Mouse (Mus musculus): ENCODE results near the gene Pde11a. TPM values are rescaled to one million over a fixed set of nuclear protein-coding genes. Genes with fewer than 3 reads are reported as not detected.
A peak's percentile ranks its signal among the peaks of the same experiment; 100 is the strongest.

Gene Pde11a
- polyA plus RNA-seq, 1 experiment from 2014 or later, result 0.54 TPM

DNA sequence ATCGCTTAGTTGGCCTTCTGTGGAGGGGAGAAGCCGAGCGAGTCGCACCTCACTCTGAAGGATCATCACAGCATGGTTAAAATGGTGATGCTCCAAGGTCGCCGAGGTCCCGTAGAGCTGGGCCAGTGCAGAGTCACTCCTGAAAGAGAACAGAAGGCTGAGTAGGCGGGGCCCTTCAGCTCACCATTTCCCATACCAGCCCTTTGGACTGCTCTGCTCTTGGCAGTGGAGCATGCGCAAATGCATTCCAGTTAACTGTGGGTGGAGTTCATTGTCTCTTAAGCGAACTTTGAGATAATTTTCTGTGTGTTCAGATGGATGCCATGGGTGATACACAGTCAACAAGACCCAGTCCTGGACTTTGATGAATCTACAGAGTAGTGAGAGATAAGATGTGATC, 288.5 kb downstream of the Pde11a start:
- ATAC-seq, result no peak
- Histone ChIP-seq H3K27me3 (ENCODE audit: control insufficient read depth, insufficient read depth, low read depth, low read length) (no peaks in the 10 kb centered on the region), H3K27ac (ENCODE audit: low read length) (no peak overlapping the region), H3K36me3 (ENCODE audit: control insufficient read depth, insufficient read depth, low read length) (no peaks in the 10 kb centered on the region), H3K9ac (ENCODE audit: low read depth, low read length) (no peak overlapping the region), H3K4me2 (ENCODE audit: low read length) (no peak overlapping the region), H3K4me3 (ENCODE audit: low read depth, low read length) (no peak overlapping the region), H3K9me3 (replicated peaks; ENCODE audit: control insufficient read depth, low read length, poor library complexity, severe bottlenecking) (no peaks in the 10 kb centered on the region), H3K4me1 (ENCODE audit: control insufficient read depth, insufficient read depth, low read length) (no peaks in the 10 kb centered on the region)
- 82% methylated on average over 10 of the region's 10 CpGs for WGBS

DNA sequence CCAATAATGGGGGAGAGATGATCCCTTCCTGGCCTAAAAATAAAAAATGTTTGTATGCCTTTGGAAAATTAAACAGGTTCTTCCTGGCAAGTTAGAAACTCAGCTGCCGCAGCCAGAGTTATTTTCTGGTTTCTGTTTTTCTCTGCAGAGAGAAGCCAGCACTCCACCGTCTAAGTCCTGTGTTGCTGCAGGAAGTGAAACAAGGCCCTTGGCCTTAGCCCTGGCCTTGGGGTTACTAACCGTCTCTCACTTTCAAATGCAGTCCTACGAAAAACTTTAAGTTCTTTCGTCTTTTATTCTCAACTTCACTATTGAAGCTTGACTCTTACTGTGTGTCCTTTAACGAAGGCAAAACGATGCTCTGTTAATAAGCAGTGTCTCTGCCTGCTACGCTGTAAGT, 289.0 kb downstream of the Pde11a start:
- Histone ChIP-seq H3K4me2 (ENCODE audit: low read length) (no peak overlapping the region), H3K9ac (ENCODE audit: low read depth, low read length) (no peak overlapping the region), H3K9me3 (replicated peaks; ENCODE audit: control insufficient read depth, low read length, poor library complexity, severe bottlenecking) (no peaks in the 10 kb centered on the region), H3K4me1 (ENCODE audit: control insufficient read depth, insufficient read depth, low read length) (no peaks in the 10 kb centered on the region), H3K27ac (ENCODE audit: low read length) (no peak overlapping the region), H3K27me3 (ENCODE audit: control insufficient read depth, insufficient read depth, low read depth, low read length) (no peaks in the 10 kb centered on the region), H3K4me3 (ENCODE audit: low read depth, low read length) (no peak overlapping the region), H3K36me3 (ENCODE audit: control insufficient read depth, insufficient read depth, low read length) (no peaks in the 10 kb centered on the region)
- no peak for ATAC-seq
- WGBS, result 77% methylated on average over 8 of the region's 8 CpGs

DNA sequence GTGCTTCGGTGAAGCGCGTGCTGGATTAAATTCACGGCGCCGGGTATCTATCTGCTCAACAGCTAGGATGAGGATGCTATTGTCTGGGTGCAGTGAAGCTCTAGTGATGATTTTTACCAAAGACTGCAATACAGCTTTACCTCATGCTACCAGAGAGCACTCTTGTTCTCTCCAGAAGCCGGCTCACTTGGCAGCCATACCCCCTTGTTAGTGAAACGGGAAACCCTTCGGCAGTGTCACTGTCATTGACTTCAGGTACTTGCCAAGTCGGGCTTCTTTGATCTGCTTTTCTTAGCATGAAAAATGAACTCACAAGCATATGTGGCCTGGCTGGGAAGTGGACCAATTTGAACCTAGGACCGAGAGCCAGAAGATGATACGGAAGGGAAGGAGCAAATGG, 290.8 kb downstream of the Pde11a start:
- no peak overlapping the region for H3K4me3 ChIP-seq (ENCODE audit: low read depth, low read length)
- H3K9me3 ChIP-seq (replicated peaks; ENCODE audit: control insufficient read depth, low read length, poor library complexity, severe bottlenecking), result no peaks in the 10 kb centered on the region
- ATAC-seq, result no peak
- H3K9ac ChIP-seq (ENCODE audit: low read depth, low read length), result no peak overlapping the region
- no peak overlapping the region for H3K27ac ChIP-seq (ENCODE audit: low read length)
- H3K36me3 ChIP-seq (ENCODE audit: control insufficient read depth, insufficient read depth, low read length), result no peaks in the 10 kb centered on the region
- no peaks in the 10 kb centered on the region for H3K27me3 ChIP-seq (ENCODE audit: control insufficient read depth, insufficient read depth, low read depth, low read length)
- H3K4me2 ChIP-seq (ENCODE audit: low read length), result no peak overlapping the region
- WGBS, result 82% methylated on average over 12 of the region's 12 CpGs
- H3K4me1 ChIP-seq (ENCODE audit: control insufficient read depth, insufficient read depth, low read length), result no peaks in the 10 kb centered on the region

DNA sequence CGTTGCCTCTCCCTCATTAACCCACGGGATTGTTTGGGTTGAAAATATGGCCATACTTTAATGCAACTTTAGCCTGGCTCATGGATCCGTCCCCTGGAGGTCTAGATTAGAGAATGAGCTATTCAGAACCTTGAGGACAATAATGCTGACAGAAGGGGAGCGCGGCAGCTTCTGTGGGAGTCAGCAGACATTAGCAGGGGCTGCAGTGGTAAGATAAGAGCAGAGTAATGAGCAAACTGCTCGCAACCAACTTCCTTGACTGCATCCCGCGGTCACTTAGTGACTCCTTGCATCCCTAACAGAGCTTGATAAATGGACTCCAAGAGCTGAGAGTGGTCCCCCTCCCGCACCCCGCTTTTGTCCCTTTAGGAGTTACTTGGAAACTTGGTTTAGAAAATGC, 296.4 kb downstream of the Pde11a start:
- no peaks in the 10 kb centered on the region for H3K9me3 ChIP-seq (replicated peaks; ENCODE audit: control insufficient read depth, low read length, poor library complexity, severe bottlenecking)
- no peaks in the 10 kb centered on the region for H3K36me3 ChIP-seq (ENCODE audit: control insufficient read depth, insufficient read depth, low read length)
- no peak overlapping the region for H3K9ac ChIP-seq (ENCODE audit: low read depth, low read length)
- no peak; the same call in 1 of the 2 replicates for ATAC-seq
- H3K4me3 ChIP-seq (ENCODE audit: low read depth, low read length), result no peak overlapping the region
- H3K27me3 ChIP-seq (ENCODE audit: control insufficient read depth, insufficient read depth, low read depth, low read length), result no peaks in the 10 kb centered on the region
- no peak overlapping the region for H3K4me2 ChIP-seq (ENCODE audit: low read length)
- H3K27ac ChIP-seq (ENCODE audit: low read length), result no peak overlapping the region
- H3K4me1 ChIP-seq (ENCODE audit: control insufficient read depth, insufficient read depth, low read length), result no peaks in the 10 kb centered on the region
- WGBS, result 82% methylated on average over 10 of the region's 10 CpGs

DNA sequence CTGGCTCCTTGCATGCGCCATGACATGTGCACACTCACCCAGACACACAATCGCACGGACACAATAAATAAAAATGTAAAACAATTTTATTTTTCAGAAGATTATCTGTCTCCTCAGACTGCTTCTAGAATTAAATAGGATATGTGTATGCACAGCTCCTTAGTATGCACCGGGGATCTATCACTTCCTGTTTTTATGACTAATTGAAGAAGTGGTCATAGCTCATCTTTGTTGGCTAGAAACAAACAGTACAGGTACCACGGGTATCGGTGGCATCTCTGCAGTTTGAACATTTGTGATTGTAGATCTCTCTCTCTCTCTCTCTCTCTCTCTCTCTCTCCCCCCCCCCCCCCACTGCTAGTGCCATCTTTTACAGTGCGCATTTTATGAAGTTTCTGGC, 298.5 kb downstream of the Pde11a start:
- Histone ChIP-seq H3K9me3 (replicated peaks; ENCODE audit: control insufficient read depth, low read length, poor library complexity, severe bottlenecking) (no peaks in the 10 kb centered on the region), H3K27ac (ENCODE audit: low read length) (no peak overlapping the region), H3K4me3 (ENCODE audit: low read depth, low read length) (no peak overlapping the region), H3K27me3 (ENCODE audit: control insufficient read depth, insufficient read depth, low read depth, low read length) (no peaks in the 10 kb centered on the region), H3K4me1 (ENCODE audit: control insufficient read depth, insufficient read depth, low read length) (no peaks in the 10 kb centered on the region), H3K36me3 (ENCODE audit: control insufficient read depth, insufficient read depth, low read length) (no peaks in the 10 kb centered on the region), H3K9ac (ENCODE audit: low read depth, low read length) (no peak overlapping the region), H3K4me2 (ENCODE audit: low read length) (no peak overlapping the region)
- 97% methylated on average over 7 of the region's 7 CpGs for WGBS
- ATAC-seq, result no peak

DNA sequence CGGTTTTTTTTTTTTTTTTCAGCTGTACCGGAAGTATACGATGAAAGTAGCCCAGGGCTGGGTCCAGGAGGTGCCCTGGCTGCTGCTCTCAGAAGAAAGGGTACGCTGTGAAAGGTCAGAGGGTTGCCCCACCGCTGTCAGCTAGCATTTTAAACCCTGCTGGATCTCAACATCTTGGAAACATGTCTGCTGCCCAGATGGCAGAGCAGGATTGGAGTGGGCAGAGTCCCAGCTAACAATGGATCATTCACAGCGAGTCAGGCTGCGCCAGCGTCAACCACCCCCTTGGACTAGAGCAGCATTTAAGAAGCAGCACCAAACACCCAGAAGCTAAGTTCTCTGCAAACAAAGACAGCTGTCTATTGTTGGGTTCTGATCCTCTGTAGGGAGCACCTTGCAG, 308.5 kb downstream of the Pde11a start:
- Histone ChIP-seq H3K27me3 (ENCODE audit: control insufficient read depth, insufficient read depth, low read depth, low read length) (no peaks in the 10 kb centered on the region), H3K4me3 (ENCODE audit: low read depth, low read length) (no peak overlapping the region), H3K27ac (ENCODE audit: low read length) (peak overlapping the region; percentile 92), H3K36me3 (ENCODE audit: control insufficient read depth, insufficient read depth, low read length) (no peaks in the 10 kb centered on the region), H3K4me2 (ENCODE audit: low read length) (peak overlapping the region; percentile 50), H3K9me3 (replicated peaks; ENCODE audit: control insufficient read depth, low read length, poor library complexity, severe bottlenecking) (no peaks in the 10 kb centered on the region), H3K9ac (ENCODE audit: low read depth, low read length) (peak overlapping the region; percentile 61; the same call in 1 of the 2 replicates), H3K4me1 (ENCODE audit: control insufficient read depth, insufficient read depth, low read length) (peaks cover 30% of the 10 kb centered on the region)
- ATAC-seq, result peak; percentile 75
- WGBS, result 6% methylated on average over 8 of the region's 8 CpGs

DNA sequence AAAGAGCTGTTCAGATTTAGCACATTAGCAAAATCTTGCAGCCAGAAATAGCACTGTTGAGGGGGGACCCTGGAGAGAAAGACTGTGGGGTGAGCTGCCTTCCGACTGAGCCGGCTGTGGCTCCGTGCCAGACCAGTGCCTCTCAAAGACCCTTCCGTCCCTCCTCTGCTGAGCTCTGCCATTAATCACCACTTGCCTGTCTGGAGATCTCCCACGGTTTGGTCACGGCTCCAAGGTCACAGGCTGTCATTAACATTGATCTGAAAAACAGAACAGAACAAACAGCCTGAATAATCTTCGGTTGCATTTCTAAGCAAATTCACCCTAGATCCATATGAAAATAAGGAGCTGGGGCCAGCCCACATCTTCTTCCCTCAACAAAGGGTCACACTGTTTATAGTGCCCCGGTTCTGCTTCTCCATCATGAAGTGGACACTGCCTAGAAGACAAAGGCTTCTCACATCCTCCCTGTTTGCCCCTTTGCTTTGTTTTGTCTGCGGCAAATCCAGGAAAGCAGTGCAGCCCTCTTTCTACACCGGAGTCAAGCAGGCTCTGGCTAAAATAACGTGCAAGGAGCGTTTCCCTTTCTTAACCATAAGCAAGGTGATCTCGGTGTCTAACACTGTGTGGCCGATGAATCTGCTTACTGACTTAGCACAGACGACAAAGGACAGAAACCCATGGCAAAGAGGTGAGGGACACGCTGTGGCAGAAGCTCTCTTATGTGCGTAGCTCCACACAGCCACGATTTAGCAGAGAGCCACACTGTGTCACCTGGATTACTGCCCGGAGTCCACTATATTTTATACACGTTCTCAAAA, 309.3 kb downstream of the Pde11a start:
- 8% methylated on average over 20 of the region's 20 CpGs for WGBS
- H3K9me3 ChIP-seq (replicated peaks; ENCODE audit: control insufficient read depth, low read length, poor library complexity, severe bottlenecking), result no peaks in the 10 kb centered on the region
- peak; percentile 82 for ATAC-seq
- no peak overlapping the region; the same call in 1 of the 2 replicates for H3K4me3 ChIP-seq (ENCODE audit: low read depth, low read length)
- peaks cover 30% of the 10 kb centered on the region for H3K4me1 ChIP-seq (ENCODE audit: control insufficient read depth, insufficient read depth, low read length)
- H3K36me3 ChIP-seq (ENCODE audit: control insufficient read depth, insufficient read depth, low read length), result no peaks in the 10 kb centered on the region
- peak overlapping the region; percentile 50 for H3K4me2 ChIP-seq (ENCODE audit: low read length)
- peak overlapping the region; percentile 61 for H3K9ac ChIP-seq (ENCODE audit: low read depth, low read length)
- H3K27ac ChIP-seq (ENCODE audit: low read length), result peak overlapping the region; percentile 92
- no peaks in the 10 kb centered on the region for H3K27me3 ChIP-seq (ENCODE audit: control insufficient read depth, insufficient read depth, low read depth, low read length)

DNA sequence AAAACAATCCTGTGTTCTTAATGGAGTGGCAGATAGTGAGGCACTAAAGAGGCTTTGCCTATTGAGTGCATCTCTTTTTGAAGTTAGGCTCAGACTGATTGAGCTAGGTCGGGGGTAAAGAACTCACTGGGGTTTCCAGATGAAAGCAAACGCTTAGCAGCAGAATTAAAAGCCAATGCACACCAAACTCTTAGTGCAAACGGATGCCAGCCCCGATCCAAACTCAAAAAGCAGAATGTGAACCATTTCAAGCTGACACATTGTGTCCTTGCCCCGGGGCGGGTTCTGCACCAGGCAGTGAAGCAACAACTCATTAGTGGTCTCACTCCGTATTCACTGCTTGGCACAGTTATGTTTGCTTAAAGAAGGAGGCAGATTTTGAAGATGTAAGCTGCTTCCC, 321.7 kb downstream of the Pde11a start:
- Histone ChIP-seq H3K36me3 (ENCODE audit: control insufficient read depth, insufficient read depth, low read length) (no peaks in the 10 kb centered on the region), H3K9ac (ENCODE audit: low read depth, low read length) (no peak overlapping the region), H3K27ac (ENCODE audit: low read length) (peak overlapping the region; percentile 10), H3K4me1 (ENCODE audit: control insufficient read depth, insufficient read depth, low read length) (peaks cover 13% of the 10 kb centered on the region), H3K27me3 (ENCODE audit: control insufficient read depth, insufficient read depth, low read depth, low read length) (no peaks in the 10 kb centered on the region), H3K4me3 (ENCODE audit: low read depth, low read length) (no peak overlapping the region), H3K4me2 (ENCODE audit: low read length) (peak overlapping the region; percentile 12; the same call in 1 of the 2 replicates), H3K9me3 (replicated peaks; ENCODE audit: control insufficient read depth, low read length, poor library complexity, severe bottlenecking) (no peaks in the 10 kb centered on the region)
- 2% methylated on average over 7 of the region's 7 CpGs for WGBS
- ATAC-seq, result peak; percentile 73

DNA sequence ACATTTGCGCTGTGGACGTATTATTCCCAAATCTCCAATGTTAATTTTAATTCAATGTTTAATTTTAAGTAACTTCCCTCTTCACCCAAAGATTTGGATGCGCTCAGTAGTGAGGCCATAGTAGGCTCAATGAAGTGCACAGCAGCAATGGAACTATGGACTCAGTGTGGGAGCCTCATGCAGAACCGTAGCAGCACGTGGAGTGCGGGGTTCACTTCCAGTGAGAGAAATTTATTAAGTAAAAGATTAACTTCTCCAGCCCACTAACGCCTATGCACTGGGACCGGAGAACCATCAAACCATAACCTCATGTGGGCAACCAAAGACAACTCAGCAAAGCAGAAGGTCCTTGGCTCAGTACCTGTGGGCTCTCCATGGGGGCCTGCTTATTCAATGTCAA, 322.4 kb downstream of the Pde11a start:
- Histone ChIP-seq H3K27ac (ENCODE audit: low read length) (no peak overlapping the region), H3K27me3 (ENCODE audit: control insufficient read depth, insufficient read depth, low read depth, low read length) (no peaks in the 10 kb centered on the region), H3K4me3 (ENCODE audit: low read depth, low read length) (no peak overlapping the region), H3K4me1 (ENCODE audit: control insufficient read depth, insufficient read depth, low read length) (peaks cover 13% of the 10 kb centered on the region), H3K4me2 (ENCODE audit: low read length) (no peak overlapping the region), H3K36me3 (ENCODE audit: control insufficient read depth, insufficient read depth, low read length) (no peaks in the 10 kb centered on the region), H3K9me3 (replicated peaks; ENCODE audit: control insufficient read depth, low read length, poor library complexity, severe bottlenecking) (no peaks in the 10 kb centered on the region), H3K9ac (ENCODE audit: low read depth, low read length) (no peak overlapping the region)
- 67% methylated on average over 8 of the region's 8 CpGs for WGBS
- ATAC-seq, result no peak

Measured in midbrain, embryonic 16.5 days (tissue).